Mouse (Mus musculus) forebrain, embryonic 14.5 days (tissue): Measurements from ENCODE around the gene Tef. TPM values are rescaled to one million over a fixed set of nuclear protein-coding genes. Genes with fewer than 3 reads are reported as not detected.

ENCODE experiments used
- ATAC-seq: fragments of 200-750 bp; cut with Nextera tagmentation; 2 replicates; pipeline ENCODE4 v1.8.0; 2017; ENCODE audit warnings: mild to moderate bottlenecking, moderate library complexity
- DNase-seq: peaks from one replicate; pipeline ENCODE4 v3.0.0-alpha.2; 2015; ENCODE audit warnings: low spot score
- H3K27ac ChIP-seq: fragments of 300-500 bp; sonication (generic); 2 replicates; pipeline ENCODE4 v1.5.1; 2014; ENCODE audit warnings: low read depth, mild to moderate bottlenecking, control low read depth, low read length, moderate library complexity
- H3K27me3 ChIP-seq: fragments of 300-500 bp; sonication (generic); replicated peaks from 2 replicates; pipeline ENCODE4 v1.6.1; 2014; ENCODE audit warnings: low read length, control low read depth, mixed read lengths; ENCODE audit not compliant: control insufficient read depth, insufficient read depth
- H3K36me3 ChIP-seq: fragments of 300-500 bp; sonication (generic); 2 replicates; pipeline ENCODE4 v1.6.1; 2014; ENCODE audit warnings: low read length, control low read depth; ENCODE audit not compliant: control insufficient read depth, insufficient read depth
- H3K4me1 ChIP-seq: fragments of 300-500 bp; sonication (generic); 2 replicates; pipeline ENCODE4 v1.6.1; 2014; ENCODE audit warnings: antibody characterized with exemption, low read length, control low read depth; ENCODE audit not compliant: control insufficient read depth, insufficient read depth
- H3K4me2 ChIP-seq: fragments of 300-500 bp; sonication (generic); 2 replicates; pipeline ENCODE4 v1.6.1; 2014; ENCODE audit warnings: mild to moderate bottlenecking, control low read depth, low read length
- H3K4me3 ChIP-seq: fragments of 300-500 bp; sonication (generic); 2 replicates; pipeline ENCODE4 v1.5.1; 2014; ENCODE audit warnings: low read depth, low read length, control low read depth
- H3K9ac ChIP-seq: fragments of 300-500 bp; sonication (generic); 2 replicates; pipeline ENCODE4 v1.6.1; 2014; ENCODE audit warnings: mild to moderate bottlenecking, low read length, control low read depth, moderate library complexity
- H3K9me3 ChIP-seq: fragments of 300-500 bp; sonication (generic); replicated peaks from 2 replicates; pipeline ENCODE4 v1.6.1; 2016; ENCODE audit warnings: low read length, control low read depth, mixed read lengths; ENCODE audit not compliant: control insufficient read depth
- WGBS: fragments of 180-500 bp; shearing (Covaris S2); extraction: QIAGEN DNeasy Blood & Tissue Kit; methylation state at CpG from one replicate; pipeline ENCODE4 v1.1.7; 2014; 5-methylcytosine and 5-hydroxymethylcytosine counted together
- polyA plus RNA-seq: library from polyadenylated mRNA; unstranded; fragments of >200 nt; fragmentation: Nextera tagmentation; extraction: Ambion mirVana; gene quantifications from 2 replicates; pipeline ENCODE4 v1.2.1, GENCODE M21; 2014

Tef gene
- polyA plus RNA-seq, 1 experiment from 2014 or later, result 15.1 TPM

- Histone ChIP-seq H3K9me3 (no peaks in the 10 kb centered on the region), H3K27me3 (no peaks in the 10 kb centered on the region), H3K36me3 (peaks cover 28% of the 10 kb centered on the region), H3K4me1 (peaks cover 28% of the 10 kb centered on the region), H3K27ac (no peak overlapping the region), H3K4me2 (peak overlapping the region; percentile 87), H3K9ac (peak overlapping the region; percentile 82), H3K4me3 (peak overlapping the region; percentile 67)
- DNase-seq (no peak), ATAC-seq (no peak)
- WGBS, result 15% methylated on average over 3 of the region's 3 CpGs
Measured at GRCm38 (mm10) chr15:81812287-81812686, 10.1 kb downstream of the Tef start.

DNA sequence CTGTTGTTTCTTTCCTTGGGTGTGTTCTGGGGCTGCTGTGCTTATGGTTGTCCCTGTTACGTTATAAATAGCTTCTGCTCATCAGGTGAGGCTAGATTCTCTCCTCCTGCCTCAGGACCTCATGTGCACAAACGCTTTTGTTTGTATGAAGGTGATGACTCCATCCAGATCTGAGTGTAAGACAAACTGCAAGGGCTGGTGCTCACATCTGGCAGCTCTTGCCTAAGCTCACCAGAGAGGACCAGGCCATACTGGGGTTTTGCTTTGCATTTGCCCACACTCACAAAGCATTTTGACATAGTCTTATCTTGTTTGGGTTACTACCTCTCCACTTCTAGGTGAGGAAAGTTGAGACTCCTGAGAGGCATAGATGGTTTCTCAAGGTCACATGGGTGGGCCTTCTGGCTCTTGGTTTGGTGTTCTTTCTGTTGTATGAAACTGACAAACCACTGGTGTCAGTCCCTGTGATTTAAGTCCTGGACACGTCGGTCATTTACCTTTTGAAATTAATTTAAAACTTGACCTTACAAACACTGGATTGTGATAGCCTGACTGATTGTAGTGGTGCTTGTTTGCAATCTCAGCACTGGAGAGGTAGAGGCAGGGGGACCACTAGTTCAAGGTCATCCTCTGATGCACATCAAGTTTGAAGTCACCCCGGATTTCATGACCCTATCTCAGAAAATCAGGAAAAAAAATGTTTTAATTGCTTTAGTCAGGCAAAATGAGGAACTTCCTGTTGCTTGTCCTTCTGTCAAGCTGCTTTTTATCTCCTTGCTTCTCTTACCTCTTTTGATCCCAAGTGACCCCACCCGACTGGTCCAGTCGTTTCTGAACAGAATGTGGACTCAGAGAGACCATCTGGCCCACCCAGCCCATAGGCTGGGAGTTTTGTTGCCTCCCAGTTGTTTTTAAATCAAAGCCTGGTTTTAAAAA, 10.7 kb downstream of the Tef start:
- Histone ChIP-seq H3K4me2 (peak overlapping the region; percentile 87), H3K4me3 (peak overlapping the region; percentile 67; the same call in 1 of the 2 replicates), H3K27me3 (no peaks in the 10 kb centered on the region), H3K9ac (peak overlapping the region; percentile 82; the same call in 1 of the 2 replicates), H3K4me1 (peaks cover 28% of the 10 kb centered on the region), H3K36me3 (peaks cover 34% of the 10 kb centered on the region), H3K9me3 (no peaks in the 10 kb centered on the region), H3K27ac (no peak overlapping the region)
- no peak for DNase-seq
- ATAC-seq, result no peak
- WGBS, result 76% methylated on average over 7 of the region's 7 CpGs

DNA sequence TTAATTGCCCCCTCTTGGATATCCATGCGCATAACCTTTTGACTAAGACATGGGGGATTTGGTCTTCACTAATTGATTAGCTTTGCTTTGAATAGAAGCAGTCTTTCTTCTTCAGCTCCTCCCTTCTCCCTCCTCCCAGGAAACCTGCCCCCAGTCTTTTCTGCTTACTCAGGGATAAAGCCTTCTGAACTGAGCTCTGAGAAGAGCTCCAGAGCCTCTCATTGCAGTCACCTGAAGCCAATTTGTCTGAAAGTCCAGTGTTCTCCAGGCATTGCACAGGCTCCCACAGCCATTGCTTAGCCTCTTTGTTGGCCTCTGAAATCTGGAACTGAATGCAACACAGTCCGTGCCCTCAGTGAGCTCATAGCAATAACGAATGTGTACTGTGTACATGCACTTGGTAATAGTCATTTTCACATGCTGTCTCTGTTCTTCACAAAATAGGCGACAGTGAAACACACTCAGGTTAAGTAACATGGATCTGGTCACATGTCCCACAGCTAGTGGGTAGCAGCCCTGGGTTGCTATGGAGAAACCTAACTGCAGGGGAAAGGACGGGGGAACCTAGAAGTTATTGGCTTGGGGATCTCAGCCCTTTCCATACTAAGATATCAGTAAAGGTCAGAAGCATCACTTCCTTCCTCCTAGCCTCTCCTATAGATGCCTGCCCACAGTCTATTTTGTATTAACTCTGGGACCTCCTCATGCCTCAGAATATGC, 11.9 kb downstream of the Tef start:
- no peaks in the 10 kb centered on the region for H3K9me3 ChIP-seq
- H3K4me2 ChIP-seq, result no peak overlapping the region
- H3K36me3 ChIP-seq, result peaks cover 45% of the 10 kb centered on the region
- H3K4me3 ChIP-seq, result no peak overlapping the region
- H3K27me3 ChIP-seq, result no peaks in the 10 kb centered on the region
- no peak overlapping the region for H3K9ac ChIP-seq
- no peak overlapping the region for H3K27ac ChIP-seq
- ATAC-seq (no peak), DNase-seq (no peak)
- peaks cover 28% of the 10 kb centered on the region for H3K4me1 ChIP-seq
- WGBS, result 51% methylated on average over 5 of the region's 5 CpGs

DNA sequence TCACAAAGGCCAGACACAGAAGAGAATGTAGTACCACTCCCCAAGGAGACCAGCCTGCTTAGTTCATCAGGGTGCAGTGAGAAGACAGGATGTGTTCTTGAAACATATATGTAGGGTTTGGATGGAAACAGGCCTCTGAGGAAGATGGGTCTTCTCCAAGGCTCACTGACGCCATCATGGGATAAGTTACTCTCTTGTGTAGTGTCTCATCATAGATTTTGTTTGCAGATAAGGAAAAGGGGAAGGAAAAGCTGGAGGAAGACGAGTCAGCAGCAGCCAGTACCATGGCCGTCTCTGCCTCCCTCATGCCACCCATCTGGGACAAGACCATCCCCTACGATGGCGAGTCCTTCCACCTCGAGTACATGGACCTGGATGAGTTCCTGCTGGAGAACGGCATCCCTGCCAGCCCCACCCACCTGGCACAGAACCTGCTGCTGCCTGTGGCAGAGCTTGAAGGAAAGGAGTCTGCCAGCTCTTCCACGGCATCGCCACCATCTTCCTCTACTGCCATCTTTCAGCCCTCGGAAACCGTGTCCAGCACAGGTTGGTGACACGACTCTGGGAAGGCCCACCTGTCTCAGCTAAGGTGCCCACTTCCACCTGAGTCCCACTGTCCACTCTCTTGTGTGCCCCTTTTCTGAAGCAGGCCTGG, 12.6 kb downstream of the Tef start:
- H3K9me3 ChIP-seq, result no peaks in the 10 kb centered on the region
- no peak overlapping the region for H3K27ac ChIP-seq
- no peaks in the 10 kb centered on the region for H3K27me3 ChIP-seq
- H3K4me1 ChIP-seq, result peaks cover 22% of the 10 kb centered on the region
- no peak for ATAC-seq
- peaks cover 48% of the 10 kb centered on the region for H3K36me3 ChIP-seq
- DNase-seq, result no peak
- H3K4me2 ChIP-seq, result no peak overlapping the region
- no peak overlapping the region for H3K9ac ChIP-seq
- H3K4me3 ChIP-seq, result no peak overlapping the region
- 83% methylated on average over 12 of the region's 12 CpGs for WGBS

- DNase-seq (no peak), ATAC-seq (no peak)
- Histone ChIP-seq H3K4me3 (no peak overlapping the region), H3K27ac (no peak overlapping the region), H3K4me2 (no peak overlapping the region), H3K36me3 (peaks cover 79% of the 10 kb centered on the region), H3K9me3 (no peaks in the 10 kb centered on the region), H3K9ac (no peak overlapping the region), H3K27me3 (no peaks in the 10 kb centered on the region), H3K4me1 (peaks cover under 1% of the 10 kb centered on the region; the same call in 1 of the 2 replicates)
- 93% methylated on average over 3 of the region's 3 CpGs for WGBS
Measured at GRCm38 (mm10) chr15:81818404-81818803, 16.2 kb downstream of the Tef start.

DNA sequence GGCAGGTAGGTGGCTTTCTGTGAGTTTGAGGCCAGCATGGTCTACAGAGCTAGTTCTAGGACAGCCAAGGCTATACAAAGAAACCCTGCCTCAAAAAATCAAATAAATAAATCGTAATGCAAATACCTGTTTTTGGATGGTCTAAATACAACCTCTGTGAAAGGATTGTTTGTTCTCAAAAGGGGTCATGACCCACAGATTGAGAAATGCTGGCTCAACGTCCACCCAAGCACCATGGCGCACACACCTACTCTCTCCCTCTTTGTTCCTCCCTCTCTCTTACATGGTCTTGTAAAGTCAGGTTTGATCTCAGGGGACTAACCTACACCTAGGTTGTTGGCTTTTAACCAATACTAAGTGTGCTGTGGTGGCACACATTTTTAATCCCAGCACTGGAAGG, 20.4 kb downstream of the Tef start:
- no peak overlapping the region for H3K4me2 ChIP-seq
- WGBS, result 87% methylated on average over 3 of the region's 3 CpGs

GRCm38 (mm10) chr15:81824832-81825231, 22.6 kb downstream of the Tef start:
- WGBS, result 90% methylated on average over 3 of the region's 3 CpGs
- peaks cover 75% of the 10 kb centered on the region for H3K36me3 ChIP-seq
- DNase-seq (no peak), ATAC-seq (no peak)
- H3K4me2 ChIP-seq, result no peak overlapping the region
- no peak overlapping the region for H3K9ac ChIP-seq
- no peaks in the 10 kb centered on the region for H3K4me1 ChIP-seq
- no peaks in the 10 kb centered on the region for H3K27me3 ChIP-seq
- no peaks in the 10 kb centered on the region for H3K9me3 ChIP-seq
- H3K27ac ChIP-seq, result no peak overlapping the region
- H3K4me3 ChIP-seq, result no peak overlapping the region

More for the DNA sequence above, 20.4 kb downstream of the Tef start:
- H3K9me3 ChIP-seq, result no peaks in the 10 kb centered on the region
- ATAC-seq (no peak), DNase-seq (no peak)
- no peak overlapping the region for H3K9ac ChIP-seq
- H3K27me3 ChIP-seq, result no peaks in the 10 kb centered on the region
- no peak overlapping the region for H3K27ac ChIP-seq
- peaks cover 85% of the 10 kb centered on the region for H3K36me3 ChIP-seq
- H3K4me3 ChIP-seq, result no peak overlapping the region
- no peaks in the 10 kb centered on the region for H3K4me1 ChIP-seq

DNA sequence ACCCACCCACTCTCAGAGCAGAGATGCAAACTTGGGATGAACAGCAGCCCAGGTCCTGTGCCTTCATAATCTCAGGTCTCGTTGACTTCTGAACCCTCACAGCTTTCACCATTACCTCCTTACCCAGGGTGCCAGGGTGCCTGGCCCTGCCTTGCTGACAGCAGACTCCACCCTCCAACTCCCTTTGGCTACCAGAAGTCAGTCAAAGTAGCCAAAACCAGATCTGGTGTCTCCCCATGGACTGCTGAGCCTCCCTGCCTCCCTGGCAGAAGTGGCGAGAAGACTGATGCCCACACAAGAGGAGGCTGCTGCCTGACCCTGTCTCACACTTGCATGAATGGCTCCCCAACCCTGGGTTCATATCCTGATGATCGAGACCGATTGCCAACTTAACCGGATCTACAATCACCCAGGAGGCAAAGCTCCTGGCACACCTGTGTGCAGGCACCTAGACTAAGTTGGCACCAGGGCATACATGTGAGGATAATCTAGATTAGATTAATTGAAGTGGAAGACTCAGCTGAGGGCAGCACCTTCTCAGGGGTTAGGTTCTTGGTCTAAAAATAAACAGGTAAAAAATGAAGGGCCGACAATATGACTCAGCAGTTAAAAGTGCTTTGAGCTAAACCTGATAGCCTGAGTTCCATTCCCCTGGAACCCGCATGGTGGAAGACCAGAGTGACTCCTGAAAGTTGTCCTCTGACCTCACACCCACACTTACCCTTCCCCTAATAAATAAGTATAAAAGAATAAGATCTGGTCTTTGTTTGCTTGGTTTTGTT, 26.4 kb downstream of the Tef start:
- Histone ChIP-seq H3K9me3 (no peaks in the 10 kb centered on the region), H3K9ac (no peak overlapping the region), H3K4me3 (no peak overlapping the region), H3K27me3 (no peaks in the 10 kb centered on the region), H3K4me1 (no peaks in the 10 kb centered on the region), H3K27ac (no peak overlapping the region), H3K36me3 (peaks cover 42% of the 10 kb centered on the region), H3K4me2 (no peak overlapping the region)
- DNase-seq, result no peak
- whole genome bisulfite sequencing, result 88% methylated on average over 7 of the region's 7 CpGs
- ATAC-seq, result no peak
